35 mouse cellular contexts compared by ENCODE assay signal in genomic region chr7:45208260-45208659, GRCm38 (mm10). TPM values are rescaled to one million over a fixed set of nuclear protein-coding genes. Genes with fewer than 3 reads are reported as not detected.
A peak's percentile ranks its signal among the peaks of the same experiment; 100 is the strongest.
DNase-seq lines count a peak whose midpoint lies in the region; ATAC-seq and TF ChIP-seq lines count a peak whose summit lies in the region.
"Had no signal": no experiment of that assay in that cellular context is flagged by ENCODE, and none has a peak within 500 bp of the region (broad histone marks: within the 10 kb centered on the region; RNA-seq: fewer than 3 reads in every experiment).

No protein-coding gene starts in this region.

- no peaks in the 10 kb centered on the region for H3K9me3 ChIP-seq in kidney, postnatal 0 days (replicated peaks; ENCODE audit: low read length)
- H3K9me3 ChIP-seq: embryonic facial prominence, embryonic 12.5 days; intestine, embryonic 15.5 days; kidney, embryonic 15.5 days; limb, embryonic 10.5 days; lung, embryonic 15.5 days; midbrain, embryonic 15.5 days; stomach, embryonic 15.5 days had no signal

- ATAC-seq in kidney, postnatal 0 days (replicated peaks; ENCODE audit: low FRiP score, low read depth): no peak
- ATAC-seq: activated CD4-positive, CD25-positive, alpha-beta regulatory T cell, adult 4 months; intestine, embryonic 15.5 days; midbrain, embryonic 15.5 days had no signal

- no peak overlapping the region for H3K4me3 ChIP-seq in kidney, postnatal 0 days (replicated peaks; ENCODE audit: low read depth, low read length)
- H3K4me3 ChIP-seq: embryonic facial prominence, embryonic 12.5 days; intestine, embryonic 15.5 days; kidney, embryonic 15.5 days; limb, embryonic 10.5 days; lung, embryonic 15.5 days; midbrain, embryonic 15.5 days; myocyte; stomach, embryonic 15.5 days had no signal

- no peak overlapping the region for H3K27ac ChIP-seq in kidney, postnatal 0 days
- H3K27ac ChIP-seq: embryonic facial prominence, embryonic 12.5 days; hindbrain, embryonic 14.5 days; intestine, embryonic 15.5 days; kidney, embryonic 15.5 days; limb, embryonic 10.5 days; lung, embryonic 15.5 days; midbrain, embryonic 15.5 days; stomach, embryonic 15.5 days had no signal

- no peak overlapping the region for H3K9ac ChIP-seq in kidney, postnatal 0 days (ENCODE audit: low read depth, low read length)
- H3K9ac ChIP-seq: embryonic facial prominence, embryonic 12.5 days; hindbrain, embryonic 14.5 days; intestine, embryonic 15.5 days; kidney, embryonic 15.5 days; lung, embryonic 15.5 days; midbrain, embryonic 15.5 days; stomach, embryonic 15.5 days had no signal

- H3K27me3 ChIP-seq in kidney, postnatal 0 days (ENCODE audit: insufficient read depth, low read length): peaks cover 6% of the 10 kb centered on the region; the same call in 1 of the 2 replicates

- peaks cover 6% of the 10 kb centered on the region; the same call in 1 of the 2 replicates for H3K4me1 ChIP-seq in kidney, postnatal 0 days (replicated peaks; ENCODE audit: insufficient read depth, low read length)

- no peaks in the 10 kb centered on the region for H3K36me3 ChIP-seq in kidney, postnatal 0 days (ENCODE audit: insufficient read depth, low read length)
- H3K36me3 ChIP-seq: embryonic facial prominence, embryonic 12.5 days; intestine, embryonic 15.5 days; kidney, embryonic 15.5 days; limb, embryonic 10.5 days; lung, embryonic 15.5 days; midbrain, embryonic 15.5 days; stomach, embryonic 15.5 days had no signal

- WGBS in kidney, postnatal 0 days: 78% methylated on average over 6 of the region's 6 CpGs

- no peak overlapping the region for H3K4me2 ChIP-seq in kidney, postnatal 0 days (ENCODE audit: low read length)
- H3K4me2 ChIP-seq: embryonic facial prominence, embryonic 12.5 days; hindbrain, embryonic 14.5 days; intestine, embryonic 15.5 days; kidney, embryonic 15.5 days; lung, embryonic 15.5 days; midbrain, embryonic 15.5 days; stomach, embryonic 15.5 days had no signal

- DNase-seq in kidney, postnatal 0 days (ENCODE audit: low spot score): no peak
- DNase-seq in kidney, adult 11 months: no peak
- DNase-seq in thymus, postnatal 0 days (ENCODE audit: low spot score): peak; percentile 5
- no peak for DNase-seq in thymus, postnatal 36 days
- peak; percentile 47 for DNase-seq in R1 (ENCODE audit: low read depth, low spot score)
- DNase-seq in lung, adult 18-20 months: no peak
- DNase-seq in heart, postnatal 4 days: no peak
- DNase-seq: adrenal gland, adult 8-10 months; cerebellum, adult 18-20 months; cerebellum, postnatal 14 days; kidney, postnatal 4 days; lung, postnatal 36 days; right cerebral cortex, adult 18-20 months; right cerebral cortex, postnatal 4 days; thymus, adult 2 months had no signal

- TF ChIP-seq CTCF in kidney, postnatal 0 days (IDR thresholded peaks at IDR 0.05; ENCODE audit: low read depth): peak; percentile 34; the same call in 1 of the 2 replicates

RNA-seq across cellular contexts. Expression of gene Ccdc155, which starts 3.6 kb away (rescaled TPM):
- 0.36 and 0.43 TPM in 2 replicates for polyA plus RNA-seq in kidney, postnatal 0 days (2015; fragmentation: Nextera tagmentation; extraction: Ambion mirVana)
- 0.20 and 0.37 TPM in 2 replicates for polyA plus RNA-seq in thymus, postnatal 0 days (2015; fragmentation: Nextera tagmentation; extraction: Ambion mirVana)
- total RNA-seq in heart, postnatal 4 days (2021): under 1 TPM in 1 of 2 experiments, not detected in 1; 0.25 TPM
- total RNA-seq: heart, adult 8-10 months; heart, postnatal 25 days; liver, adult 2 months had no signal
- polyA plus RNA-seq: liver, adult 2 months had no signal

RNA-seq across cellular contexts. Expression of gene Dkkl1, which starts 3.7 kb away (rescaled TPM):
- polyA plus RNA-seq in kidney, postnatal 0 days (2015; fragmentation: Nextera tagmentation; extraction: Ambion mirVana): 0.47 and 1.3 TPM in 2 replicates
- 5.1 and 7.6 TPM in 2 replicates for polyA plus RNA-seq in thymus, postnatal 0 days (2015; fragmentation: Nextera tagmentation; extraction: Ambion mirVana)
- total RNA-seq in heart, postnatal 4 days (2021): not detected
- total RNA-seq: adrenal gland, adult 8-10 months; gastrocnemius, postnatal 4 days; heart, adult 8-10 months; heart, postnatal 25 days; liver, adult 2 months had no signal

RNA-seq across cellular contexts. Expression of gene Tead2, which starts 7.3 kb away (rescaled TPM):
- 94.3 and 112 TPM in 2 replicates for polyA plus RNA-seq in kidney, postnatal 0 days (2015; fragmentation: Nextera tagmentation; extraction: Ambion mirVana)
- 4.8 and 5.1 TPM in 2 replicates for polyA plus RNA-seq in thymus, postnatal 0 days (2015; fragmentation: Nextera tagmentation; extraction: Ambion mirVana)
- 10 to 100 TPM; 66.4 to 69.4 TPM for total RNA-seq in heart, postnatal 4 days (2021)
- total RNA-seq: megakaryocyte-erythroid progenitor cell, adult 5-6 weeks had no signal

RNA-seq across cellular contexts. Expression of gene Pth2, which starts 27.5 kb away (rescaled TPM):
- polyA plus RNA-seq in kidney, postnatal 0 days (2015; fragmentation: Nextera tagmentation; extraction: Ambion mirVana): not detected in 2 replicates
- polyA plus RNA-seq in thymus, postnatal 0 days (2015; fragmentation: Nextera tagmentation; extraction: Ambion mirVana): not detected in 2 replicates
- total RNA-seq in heart, postnatal 4 days (2021): not detected
- total RNA-seq: adrenal gland, adult 8-10 months; gastrocnemius, postnatal 4 days; heart, adult 8-10 months; heart, postnatal 25 days; layer of hippocampus, postnatal 10 days; liver, adult 2 months; megakaryocyte-erythroid progenitor cell, adult 5-6 weeks had no signal
- polyA plus RNA-seq: activated CD4-positive, CD25-positive, alpha-beta regulatory T cell, adult 4 months; embryonic facial prominence, embryonic 12.5 days; forebrain, embryonic 11.5 days; hindbrain, embryonic 14.5 days; intestine, embryonic 15.5 days; kidney, embryonic 15.5 days; limb, embryonic 10.5 days; liver, adult 2 months; lung, embryonic 15.5 days; myocyte; neural tube, embryonic 14.5 days; stomach, embryonic 15.5 days; thymus, adult 2 months; urinary bladder, adult 2 months had no signal

RNA-seq across cellular contexts. Expression of gene Gfy, which starts 28.9 kb away (rescaled TPM):
- polyA plus RNA-seq in kidney, postnatal 0 days (2015; fragmentation: Nextera tagmentation; extraction: Ambion mirVana): not detected in 2 replicates
- polyA plus RNA-seq in thymus, postnatal 0 days (2015; fragmentation: Nextera tagmentation; extraction: Ambion mirVana): not detected in 2 replicates
- not detected for total RNA-seq in heart, postnatal 4 days (2021)
- total RNA-seq: adrenal gland, adult 8-10 months; heart, adult 8-10 months; heart, postnatal 25 days; liver, adult 2 months had no signal
- polyA plus RNA-seq: activated CD4-positive, CD25-positive, alpha-beta regulatory T cell, adult 4 months; heart, embryonic 14.5 days; hindbrain, embryonic 14.5 days; intestine, embryonic 15.5 days; kidney, embryonic 15.5 days; limb, embryonic 10.5 days; liver, adult 2 months; lung, embryonic 15.5 days; midbrain, embryonic 15.5 days; neural tube, embryonic 14.5 days; stomach, embryonic 15.5 days; urinary bladder, adult 2 months had no signal

Comparison
In these comparisons a context has a peak if more than half of its experiments do, and no peak if none do; other contexts are left out.
1. DNase-seq: peak in thymus, postnatal 0 days (single experiment) and R1 (single experiment); none in kidney, postnatal 0 days (single experiment), kidney, adult 11 months (single experiment), thymus, postnatal 36 days (0 of 2), lung, adult 18-20 months (0 of 2) and heart, postnatal 4 days (single experiment).
2. RNA of gene Tead2, which starts 7.3 kb away (polyA plus RNA-seq): 94.3 to 112 TPM in kidney, postnatal 0 days; 4.8 to 5.1 TPM in thymus, postnatal 0 days; every median in the first group is over 10 times any median in the second.